Mouse (Mus musculus) heart, adult 9 months (tissue): ENCODE measurements around the gene Pml.
"Not testable (repeated sequence)": the region's sequence is repeated elsewhere in the genome, so short reads cannot be mapped to it uniquely, and the experiment has no call there.

Experiments
- DNase-seq, 2 experiments: peaks; one replicate each; pipeline ENCODE4 v3.0.0; 2022; ENCODE audit warnings: low spot score in 2 of 2

Gene Pml

DNA sequence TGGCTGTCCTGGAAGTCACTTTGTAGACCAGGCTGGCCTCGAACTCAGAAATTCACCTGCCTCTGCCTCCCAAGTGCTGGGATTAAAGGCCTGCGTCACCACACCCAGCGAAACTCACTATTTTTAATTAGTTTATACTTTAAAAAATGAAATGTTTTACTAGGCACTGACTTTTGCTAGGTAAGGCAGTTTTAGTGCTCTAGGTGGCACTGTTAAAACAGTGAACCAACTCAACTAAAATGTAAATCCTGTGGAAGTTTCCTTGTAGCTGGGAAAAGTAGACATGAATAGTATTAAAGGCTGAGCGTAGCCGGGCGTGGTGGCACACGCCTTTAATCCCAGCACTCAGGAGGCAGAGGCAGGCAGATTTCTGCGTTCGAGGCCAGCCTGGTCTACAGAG, 22.0 kb upstream of the Pml start:
- DNase-seq, result not testable (repeated sequence)

DNA sequence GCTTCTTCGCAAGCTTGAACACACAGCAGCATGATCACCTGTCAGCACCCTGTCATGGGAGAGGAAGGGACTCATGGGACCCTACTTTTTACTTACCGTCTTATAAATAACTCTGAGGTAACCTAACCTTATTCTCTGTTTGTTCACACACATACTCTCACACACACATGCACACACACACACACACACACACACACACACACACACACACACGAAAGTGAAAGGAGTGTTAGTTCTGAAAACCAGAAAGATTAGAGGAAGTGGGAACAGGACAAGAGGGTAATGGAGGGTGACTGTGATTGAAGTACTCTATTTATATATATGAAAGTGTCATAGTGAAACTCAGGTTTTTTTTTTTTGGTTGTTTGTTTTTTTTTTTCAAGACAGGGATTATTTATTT, 21.5 kb upstream of the Pml start:
- no peak for DNase-seq

DNA sequence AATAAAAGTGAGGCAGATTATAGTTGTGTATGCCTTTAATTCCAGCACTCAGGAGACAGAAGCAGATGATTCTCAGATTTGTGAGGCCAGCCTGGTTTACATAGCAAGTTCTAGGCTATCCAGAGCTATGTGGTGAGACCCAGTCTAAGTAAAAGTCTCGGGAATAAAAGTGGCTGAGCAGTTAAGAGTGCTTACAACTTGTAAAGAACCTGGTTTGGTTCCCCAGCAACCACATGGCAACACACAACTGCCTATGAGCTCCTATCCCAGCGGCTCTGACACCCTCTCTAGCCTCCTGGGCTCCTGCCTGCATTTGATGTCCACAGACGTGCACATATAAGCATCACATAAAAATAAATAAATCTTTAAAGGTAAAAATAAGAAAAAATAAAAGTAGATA, 20.5 kb upstream of the Pml start:
- no peak for DNase-seq

DNA sequence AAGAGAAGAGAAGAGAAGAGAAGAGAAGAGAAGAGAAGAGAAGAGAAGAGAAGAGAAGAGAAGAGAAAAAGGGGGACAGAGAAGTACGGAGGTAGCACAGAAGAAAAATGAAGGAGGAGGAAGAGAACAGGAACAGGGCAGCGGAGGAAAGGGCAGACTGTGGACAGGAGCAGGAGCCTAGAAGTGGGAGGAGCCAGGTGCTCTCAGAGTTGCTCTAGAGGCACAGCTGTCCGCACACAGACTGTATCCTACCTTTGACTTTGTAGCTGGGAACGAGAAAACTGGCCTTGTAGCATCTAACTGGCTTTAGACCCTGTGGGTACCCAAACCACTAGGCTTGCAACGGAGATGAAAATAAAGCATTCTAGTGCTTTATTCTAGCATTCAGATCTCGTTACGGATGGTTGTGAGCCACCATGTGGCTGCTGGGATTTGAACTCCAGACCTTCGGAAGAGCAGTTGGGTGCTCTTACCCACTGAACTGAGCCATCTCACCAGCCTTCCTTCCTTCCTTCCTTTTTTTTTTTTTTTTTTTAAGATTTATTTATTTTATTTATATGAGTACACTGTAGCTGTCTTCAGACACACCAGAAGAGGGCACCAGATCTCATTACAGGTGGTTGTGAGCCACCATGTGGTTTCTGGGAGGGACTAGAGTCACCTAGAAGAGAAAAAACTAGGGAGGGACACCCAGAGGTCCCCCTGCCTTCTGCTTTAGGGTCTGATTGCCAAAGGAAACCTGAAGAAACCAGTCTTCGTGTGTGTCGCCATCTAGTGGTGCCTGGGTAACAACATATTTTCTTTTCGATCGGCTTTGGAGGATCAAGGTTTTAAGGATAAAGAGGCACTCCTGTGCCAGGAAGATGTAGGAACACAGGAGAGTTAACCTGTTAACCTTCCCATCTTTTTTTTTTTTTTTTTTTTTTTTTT, 19.1 kb upstream of the Pml start:
- DNase-seq, result peak in 1 of 2 experiments; percentile 50

DNA sequence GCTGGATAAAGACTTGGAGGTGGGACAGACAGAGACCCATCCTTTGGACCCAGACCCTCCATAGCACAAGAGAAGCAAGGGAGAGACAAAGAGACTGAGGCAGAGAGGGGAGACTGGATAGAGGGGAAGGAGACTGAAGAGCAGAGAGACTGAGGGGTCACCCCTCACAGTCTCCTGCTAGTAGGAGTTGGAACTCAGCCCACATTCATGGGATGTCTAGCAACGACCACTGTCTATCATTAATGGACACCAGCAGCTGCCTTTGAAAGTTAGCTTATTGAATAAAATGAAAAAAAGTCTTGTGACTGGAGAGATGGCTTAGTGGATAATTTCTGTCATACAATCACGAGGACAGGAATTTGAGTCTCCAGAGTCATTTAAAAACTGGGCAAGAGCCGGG, 17.5 kb upstream of the Pml start:
- DNase-seq, result no peak

GRCm38 (mm10) chr9:58266571-58267011, 17.0 kb upstream of the Pml start:
- no peak for DNase-seq

DNA sequence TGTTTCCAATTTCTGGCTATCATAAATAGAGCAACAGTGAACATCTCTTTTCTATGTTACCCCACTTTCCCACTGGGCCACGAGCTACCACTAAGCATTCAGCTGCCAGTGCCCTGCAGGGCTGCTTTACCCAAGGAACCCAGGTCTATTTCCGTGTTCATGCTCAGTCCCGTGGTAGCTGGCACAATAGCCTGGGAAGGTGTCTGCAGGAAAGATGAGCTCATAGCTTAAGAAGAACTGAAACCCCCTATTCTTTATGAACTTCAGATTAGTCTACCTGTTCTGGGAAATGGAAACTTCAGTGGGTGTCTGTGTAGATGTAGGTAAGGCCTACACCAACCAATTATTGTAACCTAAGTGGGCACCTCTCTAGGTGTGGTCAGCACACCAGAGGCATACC, 15.8 kb upstream of the Pml start:
- DNase-seq, result no peak

DNA sequence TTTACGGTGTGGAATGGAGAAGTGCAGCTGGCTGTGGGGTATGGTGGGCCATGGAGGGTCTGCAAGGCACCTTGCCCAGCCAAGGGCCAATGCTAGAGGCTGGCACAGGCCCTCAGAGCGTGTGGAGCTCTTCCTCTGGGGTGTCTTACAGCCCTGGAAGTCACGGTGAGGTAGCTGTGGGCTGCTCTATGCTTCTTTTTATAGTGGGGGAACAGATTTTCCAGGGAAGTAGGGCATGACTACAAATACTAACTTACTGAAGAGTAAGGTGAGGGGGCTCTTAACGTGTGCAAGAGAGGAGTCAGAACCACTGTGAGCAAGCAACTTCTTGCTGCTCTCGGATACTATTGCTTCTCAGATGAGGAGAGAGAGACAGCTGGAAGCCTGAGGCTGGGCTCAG, 12.9 kb upstream of the Pml start:
- no peak for DNase-seq

DNA sequence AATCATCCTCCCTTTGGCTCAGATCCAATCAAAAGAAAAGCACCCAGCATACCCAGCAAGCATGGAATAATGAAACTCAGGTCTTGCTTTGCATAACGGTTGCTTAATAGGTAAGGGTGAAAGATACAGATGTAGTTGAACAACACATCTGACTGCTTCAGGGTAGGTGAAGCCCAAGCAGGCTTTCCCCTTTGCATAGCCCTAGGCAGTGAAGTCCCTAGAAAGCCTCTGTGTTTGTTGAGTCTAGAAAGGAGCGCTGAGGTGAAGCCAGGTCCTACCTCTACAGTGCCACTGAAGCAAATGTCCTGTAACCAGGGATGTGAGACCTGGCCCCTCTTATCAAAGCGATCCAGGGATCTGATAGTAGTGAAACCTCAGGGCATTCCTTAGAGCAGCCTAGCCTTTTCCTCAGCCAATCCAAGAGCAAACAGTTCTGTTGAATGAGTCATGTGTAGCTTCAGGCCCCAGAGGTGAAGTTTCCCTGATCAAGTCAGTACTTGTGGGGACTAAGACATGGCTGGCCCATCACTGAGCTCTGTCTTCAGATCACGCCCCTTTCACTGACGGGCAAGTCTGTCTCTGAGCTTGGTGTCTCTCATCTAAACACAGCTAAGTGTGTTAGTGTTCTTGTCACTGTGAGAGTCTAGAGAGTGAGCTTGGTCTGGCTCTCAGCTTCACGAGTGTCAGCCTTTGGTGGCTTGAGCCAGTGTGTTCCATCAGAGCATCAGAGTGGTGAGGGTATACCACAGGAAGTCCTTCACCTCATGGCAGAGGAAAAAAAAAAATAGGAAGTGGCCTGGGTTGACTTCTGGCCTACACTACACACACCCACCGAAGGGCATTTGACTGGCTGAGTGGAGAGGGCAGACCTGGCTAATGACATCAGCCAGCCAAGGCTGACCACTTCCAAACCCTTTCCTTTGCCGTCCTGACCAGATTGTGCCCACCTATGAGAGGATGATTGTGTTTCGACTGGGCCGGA, 6.4 kb upstream of the Pml start:
- DNase-seq, result no peak

- DNase-seq, result no peak
Observed at GRCm38 (mm10) chr9:58255105-58255504, 5.5 kb upstream of the Pml start.

DNA sequence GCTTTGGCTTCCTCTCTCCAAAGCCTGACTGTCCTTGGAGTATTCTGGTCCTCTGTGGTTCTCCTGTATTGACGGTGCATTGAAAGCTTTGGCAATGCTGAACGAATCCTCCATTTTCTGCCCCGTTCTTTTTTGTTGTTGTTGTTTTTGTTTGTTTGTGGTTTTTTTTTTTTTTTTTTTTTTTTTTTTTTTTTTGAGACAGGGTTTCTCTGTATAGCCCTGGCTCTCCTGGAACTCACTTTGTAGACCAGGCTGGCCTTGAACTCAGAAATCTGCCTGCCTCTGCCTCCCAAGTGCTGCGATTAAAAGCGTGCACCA, 4.2 kb upstream of the Pml start:
- DNase-seq, result not testable (repeated sequence)

GRCm38 (mm10) chr9:58253033-58253804, 3.6 kb upstream of the Pml start, which contains the start of gene Stoml1:
TSS of gene Stoml1 (plus strand) at chr9:58253164.
- DNase-seq, result peak; percentile 96 to 97

DNA sequence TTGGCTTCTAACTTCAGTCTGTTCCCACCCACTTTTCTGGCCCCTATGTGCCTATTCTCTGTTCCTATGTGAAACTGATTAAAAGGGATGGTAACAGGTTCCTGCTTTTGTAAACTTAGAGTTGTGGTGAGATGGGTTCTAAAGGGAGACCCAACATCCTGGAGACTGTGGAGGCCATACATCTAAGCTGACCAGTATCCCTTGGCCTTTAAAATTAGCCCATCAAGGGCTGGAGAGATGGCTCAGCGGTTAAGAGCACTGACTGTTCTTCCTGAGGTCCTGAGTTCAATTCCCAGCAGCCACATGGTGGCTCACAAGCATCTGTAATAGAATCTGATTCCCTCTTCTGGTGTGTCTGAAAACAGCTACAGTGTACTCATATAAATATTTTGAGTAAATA, 1.1 kb upstream of the Pml start:
- DNase-seq, result not testable (repeated sequence)

- no peak for DNase-seq
Observed at GRCm38 (mm10) chr9:58250322-58250721, 736 bp upstream of the Pml start.

DNA sequence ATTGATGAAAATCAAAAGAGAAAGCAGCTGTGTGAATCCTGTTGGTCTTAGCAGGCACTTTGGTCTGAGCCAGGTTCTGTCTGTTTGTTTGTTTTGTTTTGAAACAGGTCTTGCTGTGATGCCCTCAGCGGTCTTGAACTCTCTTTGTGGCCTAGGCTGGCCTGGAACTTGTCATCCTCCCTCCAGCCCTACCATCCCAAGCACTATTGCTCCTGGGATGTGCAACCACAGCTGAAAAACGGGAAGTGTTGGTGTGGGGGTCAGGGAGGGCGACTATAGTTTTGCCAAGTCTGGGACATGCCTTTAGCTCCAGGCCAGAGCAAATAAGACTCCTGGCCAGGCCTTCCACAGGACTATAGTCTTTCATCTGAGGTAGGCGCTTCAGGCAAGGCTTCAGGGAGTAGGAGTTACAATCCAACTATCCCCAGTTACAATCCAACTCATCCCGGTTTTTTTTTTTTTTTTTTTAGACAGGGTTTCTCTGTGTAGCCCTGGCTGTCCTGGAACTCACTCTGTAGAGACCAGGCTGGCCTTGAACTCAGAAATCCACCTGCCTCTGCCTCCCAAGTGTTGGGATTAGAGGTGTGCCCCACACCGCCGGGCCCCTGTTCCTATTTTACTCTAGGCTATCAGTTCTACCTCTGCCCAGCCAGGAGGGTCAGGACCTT, 706 bp downstream of the Pml start:
- DNase-seq, result no peak

- DNase-seq, result peak; percentile 76 to 80
Observed at GRCm38 (mm10) chr9:58247064-58247759, 2.4 kb downstream of the Pml start.

DNA sequence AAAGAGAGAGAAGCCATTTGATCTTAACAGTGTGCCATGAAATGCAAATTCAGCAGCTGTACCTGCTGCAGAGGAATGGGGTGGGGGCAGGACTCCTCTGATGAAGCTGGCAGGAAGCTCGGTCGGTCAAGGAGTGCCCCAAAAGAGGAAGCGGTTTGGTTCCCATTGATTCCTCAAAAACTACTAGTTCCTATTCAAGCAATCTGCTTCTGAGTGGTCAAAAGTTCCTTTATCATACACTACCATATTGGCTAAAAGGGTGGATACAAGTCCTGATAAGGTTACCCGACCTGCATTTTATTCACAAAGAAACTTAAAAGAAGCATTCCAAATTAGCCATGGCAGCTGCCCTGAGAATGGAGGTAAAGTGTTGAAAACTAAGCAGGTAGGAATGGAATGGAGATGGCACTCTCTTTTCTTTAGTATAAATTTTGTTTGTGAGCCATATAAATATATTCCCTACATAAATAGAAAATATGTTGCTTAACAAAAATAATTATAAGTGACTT, 3.4 kb downstream of the Pml start:
- DNase-seq, result no peak

GRCm38 (mm10) chr9:58243696-58244095, 5.9 kb downstream of the Pml start:
- DNase-seq, result no peak

GRCm38 (mm10) chr9:58242696-58243095, 6.9 kb downstream of the Pml start:
- DNase-seq, result no peak

- DNase-seq, result no peak
Observed at GRCm38 (mm10) chr9:58241780-58242485, 7.7 kb downstream of the Pml start.
